In genomic region chr6:82772451-82773101, GRCm38 (mm10) we compare ENCODE assay signal across 9 mouse cellular contexts. TPM values are rescaled to one million over a fixed set of nuclear protein-coding genes. Genes with fewer than 3 reads are reported as not detected.
DNase-seq lines count a peak whose midpoint lies in the region; ATAC-seq and TF ChIP-seq lines count a peak whose summit lies in the region.
"Had no signal": no experiment of that assay in that cellular context is flagged by ENCODE, and none has a peak within 500 bp of the region (broad histone marks: within the 10 kb centered on the region; RNA-seq: fewer than 3 reads in every experiment).

No protein-coding gene starts in this region.

- H3K9me3 ChIP-seq in heart, postnatal 0 days (replicated peaks; ENCODE audit: control insufficient read depth, low read length) = no peaks in the 10 kb centered on the region
- no peaks in the 10 kb centered on the region for H3K9me3 ChIP-seq in lung, embryonic 14.5 days (ENCODE audit: low read depth, low read length)
- no peaks in the 10 kb centered on the region for H3K9me3 ChIP-seq in stomach, embryonic 16.5 days (replicated peaks; ENCODE audit: control insufficient read depth, low read length)

- peak overlapping the region; percentile 56 for H3K9ac ChIP-seq in heart, postnatal 0 days (replicated peaks; ENCODE audit: low read depth, low read length)
- peak overlapping the region; percentile 75 for H3K9ac ChIP-seq in lung, embryonic 14.5 days
- H3K9ac ChIP-seq in stomach, embryonic 16.5 days (ENCODE audit: low read length) = peak overlapping the region; percentile 71

- 0 out of 2 replicates have a peak, but pooled peaks cover 3% of the 10 kb centered on the region for H3K27me3 ChIP-seq in heart, postnatal 0 days (ENCODE audit: control insufficient read depth, insufficient read depth, low read length)
- H3K27me3 ChIP-seq in lung, embryonic 14.5 days (ENCODE audit: insufficient read depth, low read length) = no peaks in the 10 kb centered on the region
- H3K27me3 ChIP-seq in stomach, embryonic 16.5 days (ENCODE audit: control insufficient read depth, insufficient read depth, low read length) = no peaks in the 10 kb centered on the region
- H3K27me3 ChIP-seq: Patski had no signal

- no peak for TF ChIP-seq EP300 in heart, postnatal 0 days (IDR thresholded peaks at IDR 0.05; ENCODE audit: low read depth)

- peak; percentile 64 for DNase-seq in adrenal gland, postnatal 14 days
- DNase-seq in adrenal gland, adult 8-10 months = no peak
- peak; percentile 31 for DNase-seq in urinary bladder, postnatal 14 days (ENCODE audit: low spot score)
- no peak for DNase-seq in urinary bladder, adult 2 months (ENCODE audit: low spot score)
- no peak for DNase-seq in heart, postnatal 0 days (ENCODE audit: low spot score)
- DNase-seq in lung, embryonic 14.5 days = peak; percentile 64

- peaks cover 16% of the 10 kb centered on the region; the same call in 1 of the 2 replicates for H3K4me1 ChIP-seq in heart, postnatal 0 days (ENCODE audit: control insufficient read depth, insufficient read depth)
- H3K4me1 ChIP-seq in lung, embryonic 14.5 days (ENCODE audit: insufficient read depth) = peaks cover 5% of the 10 kb centered on the region; the same call in 1 of the 2 replicates
- peaks cover 11% of the 10 kb centered on the region for H3K4me1 ChIP-seq in stomach, embryonic 16.5 days (ENCODE audit: control insufficient read depth, insufficient read depth, low read length)

- peak overlapping the region; percentile 58 for H3K4me3 ChIP-seq in heart, postnatal 0 days (ENCODE audit: low read depth, low read length)
- peak overlapping the region; percentile 65 for H3K4me3 ChIP-seq in lung, embryonic 14.5 days (ENCODE audit: low read depth, low read length)
- peak overlapping the region; percentile 69 for H3K4me3 ChIP-seq in stomach, embryonic 16.5 days (replicated peaks; ENCODE audit: low read length)

- H3K27ac ChIP-seq in heart, postnatal 0 days (ENCODE audit: low read depth) = peak overlapping the region; percentile 81
- peak overlapping the region; percentile 92 for H3K27ac ChIP-seq in lung, embryonic 14.5 days (ENCODE audit: low read depth)
- peak overlapping the region; percentile 91 for H3K27ac ChIP-seq in stomach, embryonic 16.5 days (ENCODE audit: low read length)

- H3K36me3 ChIP-seq in heart, postnatal 0 days (replicated peaks; ENCODE audit: control insufficient read depth, insufficient read depth, low read length) = no peaks in the 10 kb centered on the region
- H3K36me3 ChIP-seq in lung, embryonic 14.5 days (ENCODE audit: insufficient read depth) = no peaks in the 10 kb centered on the region
- H3K36me3 ChIP-seq in stomach, embryonic 16.5 days (ENCODE audit: control insufficient read depth, insufficient read depth, low read length) = no peaks in the 10 kb centered on the region

- ATAC-seq in heart, postnatal 0 days (ENCODE audit: insufficient read depth, low read depth) = 0 out of 2 replicates have a peak, but pooled peaks have one; percentile 9
- ATAC-seq in lung, embryonic 14.5 days (ENCODE audit: insufficient read depth) = peak; percentile 2; the same call in 1 of the 2 replicates
- no peak for ATAC-seq in stomach, embryonic 16.5 days (ENCODE audit: insufficient read depth, low FRiP score)
- no peak for ATAC-seq in cerebellum, adult (ENCODE audit: insufficient number of reproducible peaks, low FRiP score, low TSS enrichment)

- TF ChIP-seq CTCF in heart, postnatal 0 days (IDR thresholded peaks at IDR 0.05; ENCODE audit: low read depth) = no peak
- no peak for TF ChIP-seq CTCF in lung, embryonic 14.5 days (IDR thresholded peaks at IDR 0.05; ENCODE audit: low read depth)

- H3K4me2 ChIP-seq in heart, postnatal 0 days (ENCODE audit: low read depth, low read length) = peak overlapping the region; percentile 96
- peak overlapping the region; percentile 88 for H3K4me2 ChIP-seq in lung, embryonic 14.5 days
- peak overlapping the region; percentile 89 for H3K4me2 ChIP-seq in stomach, embryonic 16.5 days (ENCODE audit: low read depth, low read length)

- WGBS in heart, postnatal 0 days = under 1% methylated on average over 19 of the region's 19 CpGs
- WGBS in lung, embryonic 14.5 days = 2% methylated on average over 19 of the region's 19 CpGs
- WGBS in stomach, embryonic 16.5 days = 2% methylated on average over 19 of the region's 19 CpGs

RNA-seq across cellular contexts. Expression of gene Hk2, which starts 1.7 kb away (rescaled TPM):
- total RNA-seq in adrenal gland, postnatal 14 days (2021) = 123 and 126 TPM in 2 replicates
- total RNA-seq in adrenal gland, adult 8-10 months (2022) = 10 to 100 TPM; 16.3 to 73.4 (median 57.0) TPM
- polyA plus RNA-seq in urinary bladder, adult 2 months (2012; rRNA removed) = 7.1 and 7.5 TPM in 2 replicates
- total RNA-seq in heart, postnatal 0 days (2014; rRNA removed; ENCODE audit: low replicate concordance) = 39.7 and 50.9 TPM in 2 replicates
- polyA plus RNA-seq in heart, postnatal 0 days (2015; fragmentation: Nextera tagmentation; extraction: Ambion mirVana) = 29.2 and 29.7 TPM in 2 replicates
- polyA plus RNA-seq in lung, embryonic 14.5 days (2014; fragmentation: Nextera tagmentation; extraction: Ambion mirVana) = 22.4 and 23.5 TPM in 2 replicates
- polyA plus RNA-seq in stomach, embryonic 16.5 days (2015; fragmentation: Nextera tagmentation; extraction: Ambion mirVana) = 24.2 and 31.3 TPM in 2 replicates

Comparison
In these comparisons a context has a peak if more than half of its experiments do, and no peak if none do; other contexts are left out.
1. DNase-seq: peak in adrenal gland, postnatal 14 days (single experiment), urinary bladder, postnatal 14 days (single experiment) and lung, embryonic 14.5 days (single experiment); none in adrenal gland, adult 8-10 months (single experiment), urinary bladder, adult 2 months (single experiment) and heart, postnatal 0 days (single experiment).
2. ATAC-seq: peak in heart, postnatal 0 days (single experiment) and lung, embryonic 14.5 days (single experiment); none in stomach, embryonic 16.5 days (single experiment) and cerebellum, adult (single experiment).
3. Peak in every context shown above with its lines, with median percentiles within 50 percentile points of each other: H3K27ac ChIP-seq, H3K4me2 ChIP-seq, H3K4me3 ChIP-seq and H3K9ac ChIP-seq.